Mouse (Mus musculus) ES-E14 (cell line): ENCODE data around the gene Adss.

ENCODE experiments used
- CHD2 ChIP-seq: IDR thresholded peaks from 2 replicates; pipeline ENCODE4 v1.6.1; 2014; ENCODE audit warnings: mild to moderate bottlenecking, low read depth, low read length, inconsistent platforms
- HCFC1 ChIP-seq: IDR thresholded peaks from 2 replicates; pipeline ENCODE4 v1.6.1; 2012; ENCODE audit warnings: low read length, inconsistent platforms, borderline replicate concordance; ENCODE audit not compliant: insufficient read depth

- TF ChIP-seq HCFC1 (no peak), CHD2 (no peak)
Measured at GRCm38 (mm10) chr1:177757249-177757648, 39.1 kb downstream of the Adss start.
